Mouse (Mus musculus): ENCODE results near the gene Tbc1d9b.

DNA sequence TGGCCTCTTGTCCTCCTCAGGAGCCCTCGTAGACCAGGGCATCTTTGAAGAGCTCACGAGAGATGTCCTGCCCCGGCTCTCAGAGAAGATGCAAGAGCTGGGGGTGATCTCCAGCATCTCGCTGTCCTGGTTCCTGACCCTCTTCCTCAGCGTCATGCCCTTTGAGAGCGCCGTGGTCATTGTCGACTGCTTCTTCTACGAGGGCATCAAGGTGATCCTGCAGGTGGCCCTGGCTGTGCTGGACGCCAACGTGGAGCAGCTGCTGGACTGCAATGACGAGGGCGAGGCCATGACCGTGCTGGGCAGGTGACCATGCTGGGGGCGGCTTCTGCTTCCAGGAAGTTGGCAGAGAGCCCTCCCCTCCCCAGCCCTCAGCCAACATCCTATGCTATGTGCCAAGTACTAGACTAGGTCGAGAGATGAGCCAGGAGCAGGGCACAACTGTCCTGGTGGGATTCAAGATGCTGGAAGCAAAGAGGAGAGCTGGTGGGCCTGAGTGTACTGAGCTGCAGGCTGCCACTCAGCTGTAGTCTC is 25.6 kb downstream of the Tbc1d9b start:
- TF ChIP-seq POLR2A (IDR thresholded peaks at IDR 0.05; ENCODE audit: insufficient read depth, low read depth, low read length), result no peak
- TF ChIP-seq EP300 (IDR thresholded peaks at IDR 0.05; ENCODE audit: insufficient read depth, low read depth, low read length), result no peak

Data from heart, adult 2 months (tissue).